Mouse (Mus musculus) liver, embryonic 13.5 days (tissue): Measurements from ENCODE around the gene Kcnn3. TPM values are rescaled to one million over a fixed set of nuclear protein-coding genes. Genes with fewer than 3 reads are reported as not detected.

Experiments used
- ATAC-seq: fragments of 200-750 bp; cut with Nextera tagmentation; 2 replicates; pipeline ENCODE4 v1.8.0; 2017; ENCODE audit warnings: low read depth, mild to moderate bottlenecking, moderate number of reproducible peaks, moderate library complexity
- DNase-seq: peaks from one replicate; pipeline ENCODE4 v3.0.0; 2022
- H3K27ac ChIP-seq: fragments of 300-500 bp; sonication (generic); 2 replicates; pipeline ENCODE4 v1.5.1; 2015; ENCODE audit warnings: moderate library complexity, mild to moderate bottlenecking, inconsistent platforms
- H3K27me3 ChIP-seq: fragments of 300-500 bp; sonication (generic); 2 replicates; pipeline ENCODE4 v1.6.1; 2015; ENCODE audit warnings: mild to moderate bottlenecking, inconsistent platforms
- H3K36me3 ChIP-seq: fragments of 300-500 bp; sonication (generic); 2 replicates; pipeline ENCODE4 v1.6.1; 2015; ENCODE audit warnings: mild to moderate bottlenecking, inconsistent platforms
- H3K4me1 ChIP-seq: fragments of 300-500 bp; sonication (generic); replicated peaks from 2 replicates; pipeline ENCODE4 v1.6.1; 2015; ENCODE audit warnings: inconsistent platforms
- H3K4me2 ChIP-seq: fragments of 300-500 bp; sonication (generic); 2 replicates; pipeline ENCODE4 v1.6.1; 2015; ENCODE audit warnings: inconsistent platforms, mild to moderate bottlenecking, moderate library complexity
- H3K4me3 ChIP-seq: fragments of 300-500 bp; sonication (generic); replicated peaks from 2 replicates; pipeline ENCODE4 v1.5.1; 2015; ENCODE audit warnings: mild to moderate bottlenecking, inconsistent platforms
- H3K9ac ChIP-seq: fragments of 300-500 bp; sonication (generic); 2 replicates; pipeline ENCODE4 v1.6.1; 2015; ENCODE audit warnings: mild to moderate bottlenecking, inconsistent platforms
- H3K9me3 ChIP-seq: fragments of 300-500 bp; sonication (generic); replicated peaks from 2 replicates; pipeline ENCODE4 v1.6.1; 2016; ENCODE audit warnings: inconsistent platforms
- WGBS: fragments of 180-500 bp; shearing (Covaris S2); methylation state at CpG from one replicate; pipeline ENCODE4 v1.1.7; 2015; ENCODE audit not compliant: insufficient replicate concordance; 5-methylcytosine and 5-hydroxymethylcytosine counted together
- polyA plus RNA-seq: library from polyadenylated mRNA; unstranded; fragments of >200 nt; fragmentation: Nextera tagmentation; extraction: Ambion mirVana; gene quantifications from 2 replicates; pipeline ENCODE4 v1.2.1, GENCODE M21; 2015

Kcnn3 gene
- polyA plus RNA-seq, 1 experiment from 2014 or later, result 0.03 TPM

GRCm38 (mm10) chr3:89492701-89493151 lies 27.2 kb upstream of the Kcnn3 start:
- no peak overlapping the region for H3K9ac ChIP-seq
- H3K36me3 ChIP-seq, result no peaks in the 10 kb centered on the region
- H3K4me1 ChIP-seq, result peaks cover 8% of the 10 kb centered on the region; the same call in 1 of the 2 replicates
- H3K4me3 ChIP-seq, result no peak overlapping the region
- no peak for DNase-seq
- no peak overlapping the region for H3K27ac ChIP-seq
- no peak overlapping the region for H3K4me2 ChIP-seq
- no peaks in the 10 kb centered on the region for H3K9me3 ChIP-seq
- ATAC-seq, result no peak
- peaks cover under 1% of the 10 kb centered on the region; the same call in 1 of the 2 replicates for H3K27me3 ChIP-seq
- WGBS, result 56% methylated on average over 8 of the region's 8 CpGs

GRCm38 (mm10) chr3:89494630-89495029 lies 25.3 kb upstream of the Kcnn3 start:
- Histone ChIP-seq H3K27ac (no peak overlapping the region), H3K9me3 (no peaks in the 10 kb centered on the region), H3K4me2 (no peak overlapping the region), H3K4me3 (no peak overlapping the region), H3K4me1 (peaks cover 3% of the 10 kb centered on the region; the same call in 1 of the 2 replicates), H3K36me3 (no peaks in the 10 kb centered on the region), H3K9ac (no peak overlapping the region), H3K27me3 (no peaks in the 10 kb centered on the region)
- ATAC-seq (no peak), DNase-seq (no peak)
- WGBS, result 66% methylated on average over 5 of the region's 5 CpGs

GRCm38 (mm10) chr3:89496366-89496765 lies 23.6 kb upstream of the Kcnn3 start:
- WGBS, result 57% methylated on average over 3 of the region's 3 CpGs
- Histone ChIP-seq H3K4me2 (no peak overlapping the region), H3K9ac (no peak overlapping the region), H3K9me3 (no peaks in the 10 kb centered on the region), H3K4me3 (no peak overlapping the region), H3K27me3 (no peaks in the 10 kb centered on the region), H3K4me1 (no peaks in the 10 kb centered on the region), H3K27ac (no peak overlapping the region), H3K36me3 (no peaks in the 10 kb centered on the region)
- no peak for ATAC-seq
- no peak for DNase-seq

- no peaks in the 10 kb centered on the region; the same call in 1 of the 2 replicates for H3K27me3 ChIP-seq
- no peak overlapping the region for H3K9ac ChIP-seq
- no peaks in the 10 kb centered on the region for H3K9me3 ChIP-seq
- no peak for DNase-seq
- H3K27ac ChIP-seq, result no peak overlapping the region
- WGBS, result 33% methylated on average over 7 of the region's 7 CpGs
- no peak overlapping the region for H3K4me3 ChIP-seq
- H3K4me2 ChIP-seq, result no peak overlapping the region
- no peaks in the 10 kb centered on the region for H3K4me1 ChIP-seq
- no peak for ATAC-seq
- no peaks in the 10 kb centered on the region for H3K36me3 ChIP-seq
Measured at GRCm38 (mm10) chr3:89499696-89500095, 20.3 kb upstream of the Kcnn3 start.

GRCm38 (mm10) chr3:89501486-89501885 lies 18.5 kb upstream of the Kcnn3 start:
- Histone ChIP-seq H3K9me3 (no peaks in the 10 kb centered on the region), H3K27ac (no peak overlapping the region), H3K4me2 (no peak overlapping the region), H3K27me3 (peaks cover 5% of the 10 kb centered on the region), H3K4me3 (no peak overlapping the region), H3K4me1 (no peaks in the 10 kb centered on the region), H3K9ac (no peak overlapping the region), H3K36me3 (no peaks in the 10 kb centered on the region)
- no peak for ATAC-seq
- DNase-seq, result no peak

- WGBS, result 32% methylated on average over 7 of the region's 7 CpGs
Measured at GRCm38 (mm10) chr3:89502551-89502950, 17.4 kb upstream of the Kcnn3 start.

GRCm38 (mm10) chr3:89508041-89508440 lies 11.9 kb upstream of the Kcnn3 start:
- Histone ChIP-seq H3K9me3 (no peaks in the 10 kb centered on the region), H3K4me1 (no peaks in the 10 kb centered on the region), H3K9ac (no peak overlapping the region), H3K36me3 (no peaks in the 10 kb centered on the region), H3K27ac (no peak overlapping the region), H3K27me3 (peaks cover 50% of the 10 kb centered on the region), H3K4me3 (no peak overlapping the region), H3K4me2 (no peak overlapping the region)
- DNase-seq (no peak), ATAC-seq (no peak)
- WGBS, result 43% methylated on average over 9 of the region's 9 CpGs

More at GRCm38 (mm10) chr3:89502551-89502950, 17.4 kb upstream of the Kcnn3 start:
- Histone ChIP-seq H3K9ac (no peak overlapping the region), H3K4me1 (no peaks in the 10 kb centered on the region), H3K9me3 (no peaks in the 10 kb centered on the region), H3K4me2 (no peak overlapping the region), H3K4me3 (no peak overlapping the region), H3K27me3 (peaks cover 11% of the 10 kb centered on the region), H3K27ac (no peak overlapping the region), H3K36me3 (no peaks in the 10 kb centered on the region)
- no peak for DNase-seq
- ATAC-seq, result no peak

GRCm38 (mm10) chr3:89510979-89511378 lies 9.0 kb upstream of the Kcnn3 start:
- Histone ChIP-seq H3K4me2 (no peak overlapping the region), H3K27me3 (peaks cover 50% of the 10 kb centered on the region)

GRCm38 (mm10) chr3:89511400-89511799 lies 8.6 kb upstream of the Kcnn3 start:
- no peak overlapping the region for H3K4me2 ChIP-seq
- H3K27ac ChIP-seq, result no peak overlapping the region
- no peak overlapping the region for H3K4me3 ChIP-seq
- H3K36me3 ChIP-seq, result no peaks in the 10 kb centered on the region
- no peak for DNase-seq
- WGBS, result 29% methylated on average over 15 of the region's 15 CpGs
- H3K9me3 ChIP-seq, result 0 out of 2 replicates have a peak, but pooled peaks cover 2% of the 10 kb centered on the region
- no peak overlapping the region for H3K9ac ChIP-seq
- H3K27me3 ChIP-seq, result peaks cover 46% of the 10 kb centered on the region
- H3K4me1 ChIP-seq, result no peaks in the 10 kb centered on the region
- no peak for ATAC-seq

More at GRCm38 (mm10) chr3:89510979-89511378, 9.0 kb upstream of the Kcnn3 start:
- WGBS, result 18% methylated on average over 4 of the region's 4 CpGs
- Histone ChIP-seq H3K9me3 (no peaks in the 10 kb centered on the region), H3K4me3 (no peak overlapping the region), H3K4me1 (no peaks in the 10 kb centered on the region), H3K9ac (no peak overlapping the region), H3K36me3 (no peaks in the 10 kb centered on the region), H3K27ac (no peak overlapping the region)
- DNase-seq (no peak), ATAC-seq (no peak)

- 75% methylated on average over 2 of the region's 2 CpGs for WGBS
- H3K27me3 ChIP-seq, result peaks cover 43% of the 10 kb centered on the region
- DNase-seq, result no peak
- H3K36me3 ChIP-seq, result no peaks in the 10 kb centered on the region
- peaks cover 3% of the 10 kb centered on the region; the same call in 1 of the 2 replicates for H3K9me3 ChIP-seq
- no peak overlapping the region for H3K27ac ChIP-seq
- H3K9ac ChIP-seq, result no peak overlapping the region
- no peak overlapping the region for H3K4me2 ChIP-seq
- H3K4me1 ChIP-seq, result no peaks in the 10 kb centered on the region
- no peak for ATAC-seq
- H3K4me3 ChIP-seq, result no peak overlapping the region
Measured at GRCm38 (mm10) chr3:89512225-89512624, 7.7 kb upstream of the Kcnn3 start.

- H3K36me3 ChIP-seq, result no peaks in the 10 kb centered on the region
- no peak overlapping the region for H3K9ac ChIP-seq
- WGBS, result 51% methylated on average over 11 of the region's 11 CpGs
- H3K4me2 ChIP-seq, result no peak overlapping the region
- H3K27me3 ChIP-seq, result peaks cover 30% of the 10 kb centered on the region
- ATAC-seq (no peak), DNase-seq (no peak)
- peaks cover 8% of the 10 kb centered on the region for H3K4me1 ChIP-seq
- H3K27ac ChIP-seq, result no peak overlapping the region
- H3K9me3 ChIP-seq, result peaks cover 3% of the 10 kb centered on the region; the same call in 1 of the 2 replicates
- H3K4me3 ChIP-seq, result no peak overlapping the region
Measured at GRCm38 (mm10) chr3:89515444-89515843, 4.5 kb upstream of the Kcnn3 start.

GRCm38 (mm10) chr3:89516321-89516720 lies 3.6 kb upstream of the Kcnn3 start:
- Histone ChIP-seq H3K4me2 (no peak overlapping the region), H3K27ac (no peak overlapping the region), H3K4me3 (no peak overlapping the region), H3K36me3 (no peaks in the 10 kb centered on the region), H3K9me3 (peaks cover 3% of the 10 kb centered on the region; the same call in 1 of the 2 replicates), H3K9ac (no peak overlapping the region), H3K4me1 (peaks cover 14% of the 10 kb centered on the region), H3K27me3 (peaks cover 30% of the 10 kb centered on the region)
- DNase-seq (no peak), ATAC-seq (no peak)
- 71% methylated on average over 5 of the region's 5 CpGs for WGBS
